Mouse (Mus musculus): Measurements from ENCODE around the gene Efcc1. TPM values are rescaled to one million over a fixed set of nuclear protein-coding genes. Genes with fewer than 3 reads are reported as not detected.

The Efcc1 gene
- polyA plus RNA-seq, 1 experiment, result 0.05 TPM

DNA sequence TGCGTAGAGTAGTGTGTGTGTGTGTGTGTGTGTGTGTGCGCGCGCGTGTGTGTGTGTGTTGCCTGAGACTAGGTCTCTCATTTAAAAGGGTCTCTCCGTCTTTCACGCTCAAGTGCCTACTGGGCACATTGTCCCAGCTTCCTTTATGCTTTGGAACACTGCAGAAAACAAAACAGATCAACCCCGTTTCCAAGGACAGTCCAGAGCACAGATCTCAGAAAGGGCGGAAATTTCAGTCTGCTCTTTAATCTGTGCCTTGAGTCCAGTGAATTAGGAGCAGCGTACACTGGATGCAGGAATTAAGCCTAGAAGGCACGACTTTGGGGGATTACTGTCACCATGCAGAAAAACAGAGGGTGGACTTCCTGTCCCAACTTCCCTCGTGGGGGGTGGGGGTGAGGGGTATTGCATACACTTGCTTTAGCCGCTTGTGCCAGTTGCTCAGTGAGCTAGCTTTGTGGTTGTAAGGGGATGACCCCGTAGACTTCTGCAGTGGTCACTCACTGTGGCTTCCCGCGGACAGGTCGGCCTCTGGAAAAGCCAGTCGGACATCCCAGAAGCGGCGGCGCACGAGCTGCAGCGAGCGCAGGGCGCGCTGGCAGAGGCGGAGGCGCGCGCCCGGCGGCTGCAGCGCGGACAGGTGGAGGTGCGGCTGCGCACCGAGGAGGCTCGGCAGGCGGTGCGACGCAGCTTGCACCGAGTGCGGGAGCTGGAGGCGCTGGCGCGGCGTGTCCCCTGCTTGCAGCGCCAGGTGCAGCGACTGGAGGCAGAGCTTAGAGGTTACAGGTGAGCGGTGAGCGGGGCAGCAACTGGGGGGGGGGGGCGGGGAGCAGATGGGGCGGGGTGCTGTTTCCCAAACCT lies 1.7 kb downstream of the Efcc1 start:
- Histone ChIP-seq H3K4me3 (ENCODE audit: insufficient read depth, poor library complexity, severe bottlenecking) (no peak overlapping the region), H3K36me3 (ENCODE audit: control insufficient read depth, insufficient read depth) (no peaks in the 10 kb centered on the region), H3K79me3 (ENCODE audit: low read depth) (no peaks in the 10 kb centered on the region), H3K27me3 (ENCODE audit: control insufficient read depth, insufficient read depth, insufficient read length) (peaks cover 47% of the 10 kb centered on the region), H3ac (ENCODE audit: control insufficient read depth, insufficient read length, low read depth) (no peak overlapping the region), H3K79me2 (ENCODE audit: control insufficient read depth, insufficient read depth) (no peaks in the 10 kb centered on the region)
- TF ChIP-seq CTCF (IDR thresholded peaks at IDR 0.05; ENCODE audit: control insufficient read depth, insufficient read depth, insufficient read length), result no peak
- no peak for TF ChIP-seq FOSL1 (IDR thresholded peaks at IDR 0.05; ENCODE audit: insufficient read depth, low read length, poor library complexity, severe bottlenecking)
- TF ChIP-seq USF1 (IDR thresholded peaks at IDR 0.05; ENCODE audit: low read depth), result no peak
- TF ChIP-seq MYOD1 (IDR thresholded peaks at IDR 0.05; ENCODE audit: control insufficient read depth, insufficient read length, low read depth), result no peak
- TF ChIP-seq MAX (IDR thresholded peaks at IDR 0.05), result no peak
- no peak for TF ChIP-seq CEBPB (IDR thresholded peaks at IDR 0.05; ENCODE audit: low read depth)
- no peak for TF ChIP-seq MYOG (IDR thresholded peaks at IDR 0.05; ENCODE audit: control insufficient read depth, extremely low read depth, insufficient read length)

DNA sequence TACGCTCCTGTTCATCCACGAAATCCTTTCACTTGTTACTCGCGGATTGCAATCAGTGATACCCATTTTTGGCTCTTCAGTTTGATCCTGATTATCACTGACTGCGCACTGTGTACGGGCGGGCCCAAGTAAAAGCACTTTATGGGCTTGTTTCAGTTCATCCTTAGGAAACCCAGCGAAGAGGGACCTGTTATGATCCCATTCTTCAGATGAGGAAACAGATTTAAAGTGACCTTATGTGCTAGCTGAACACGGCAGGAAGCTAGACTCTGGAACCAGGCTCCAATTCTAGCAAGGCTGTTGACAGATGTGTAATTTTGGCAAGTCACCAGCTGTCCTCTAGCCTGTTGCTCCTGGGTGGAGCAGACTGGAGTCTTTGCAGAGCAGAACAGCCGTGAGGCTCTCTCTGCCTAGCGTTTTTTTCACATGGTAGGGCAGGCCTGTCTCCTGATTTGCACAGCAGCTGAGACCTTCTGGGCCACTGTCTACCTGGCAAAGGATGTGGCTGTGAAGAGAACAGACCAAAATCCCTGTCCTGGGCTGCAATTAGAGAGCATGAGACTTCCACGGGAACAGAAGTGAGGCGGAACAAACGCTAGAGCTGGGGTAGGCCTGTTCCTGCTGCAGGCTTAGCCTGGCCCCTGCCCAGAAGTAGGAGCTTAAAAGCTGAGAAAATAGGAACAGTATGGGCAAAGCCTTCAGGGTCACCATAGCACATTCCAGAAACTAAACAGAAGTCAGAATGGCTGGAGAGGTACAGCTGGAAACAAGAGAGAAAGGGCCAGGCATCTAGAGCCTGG lies 2.7 kb downstream of the Efcc1 start:
- TF ChIP-seq FOSL1 (IDR thresholded peaks at IDR 0.05; ENCODE audit: insufficient read depth, low read length, poor library complexity, severe bottlenecking), result no peak
- no peak for TF ChIP-seq MAX (IDR thresholded peaks at IDR 0.05)
- no peak for TF ChIP-seq CTCF (IDR thresholded peaks at IDR 0.05; ENCODE audit: control insufficient read depth, insufficient read depth, insufficient read length)
- no peak for TF ChIP-seq USF1 (IDR thresholded peaks at IDR 0.05; ENCODE audit: low read depth)
- no peak for TF ChIP-seq MYOG (IDR thresholded peaks at IDR 0.05; ENCODE audit: control insufficient read depth, extremely low read depth, insufficient read length)
- no peak for TF ChIP-seq CEBPB (IDR thresholded peaks at IDR 0.05; ENCODE audit: low read depth)
- no peak for TF ChIP-seq MYOD1 (IDR thresholded peaks at IDR 0.05; ENCODE audit: control insufficient read depth, insufficient read length, low read depth)
- Histone ChIP-seq H3ac (ENCODE audit: control insufficient read depth, insufficient read length, low read depth) (no peak overlapping the region), H3K36me3 (ENCODE audit: control insufficient read depth, insufficient read depth) (no peaks in the 10 kb centered on the region), H3K4me3 (ENCODE audit: insufficient read depth, poor library complexity, severe bottlenecking) (no peak overlapping the region), H3K27me3 (ENCODE audit: control insufficient read depth, insufficient read depth, insufficient read length) (peaks cover 47% of the 10 kb centered on the region), H3K79me2 (ENCODE audit: control insufficient read depth, insufficient read depth) (no peaks in the 10 kb centered on the region), H3K79me3 (ENCODE audit: low read depth) (no peaks in the 10 kb centered on the region)

DNA sequence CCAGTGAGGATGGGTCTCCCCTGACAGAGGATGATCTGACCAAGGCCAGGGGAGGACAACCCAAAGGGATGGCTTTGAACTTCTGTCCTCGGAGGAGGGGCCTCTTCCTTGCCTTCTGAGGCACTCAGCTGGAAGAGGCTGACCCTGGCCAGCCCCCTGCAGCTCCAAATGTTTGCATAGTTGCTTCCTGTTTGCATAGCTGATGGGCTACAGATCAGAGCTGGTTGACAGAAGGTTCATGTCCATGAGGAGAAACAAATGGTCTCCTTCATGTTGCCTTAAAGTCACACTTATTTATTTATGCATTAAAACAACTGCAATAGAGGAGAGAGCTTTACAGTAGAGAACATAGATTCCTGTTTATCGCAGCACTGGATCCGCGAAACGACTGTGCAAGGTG lies 3.5 kb downstream of the Efcc1 start:
- Histone ChIP-seq H3K27me3 (ENCODE audit: control insufficient read depth, insufficient read depth, insufficient read length) (peaks cover 47% of the 10 kb centered on the region), H3K79me3 (ENCODE audit: low read depth) (no peaks in the 10 kb centered on the region), H3ac (ENCODE audit: control insufficient read depth, insufficient read length, low read depth) (no peak overlapping the region), H3K4me3 (ENCODE audit: insufficient read depth, poor library complexity, severe bottlenecking) (no peak overlapping the region), H3K36me3 (ENCODE audit: control insufficient read depth, insufficient read depth) (no peaks in the 10 kb centered on the region), H3K79me2 (ENCODE audit: control insufficient read depth, insufficient read depth) (no peaks in the 10 kb centered on the region)
- TF ChIP-seq MYOG (IDR thresholded peaks at IDR 0.05; ENCODE audit: control insufficient read depth, extremely low read depth, insufficient read length) (no peak), CEBPB (IDR thresholded peaks at IDR 0.05; ENCODE audit: low read depth) (no peak), MYOD1 (IDR thresholded peaks at IDR 0.05; ENCODE audit: control insufficient read depth, insufficient read length, low read depth) (no peak), MAX (IDR thresholded peaks at IDR 0.05) (no peak), FOSL1 (IDR thresholded peaks at IDR 0.05; ENCODE audit: insufficient read depth, low read length, poor library complexity, severe bottlenecking) (no peak), CTCF (IDR thresholded peaks at IDR 0.05; ENCODE audit: control insufficient read depth, insufficient read depth, insufficient read length) (no peak), USF1 (IDR thresholded peaks at IDR 0.05; ENCODE audit: low read depth) (no peak)

- Histone ChIP-seq H3K79me3 (ENCODE audit: low read depth) (no peaks in the 10 kb centered on the region), H3K4me3 (ENCODE audit: insufficient read depth, poor library complexity, severe bottlenecking) (no peak overlapping the region), H3K36me3 (ENCODE audit: control insufficient read depth, insufficient read depth) (no peaks in the 10 kb centered on the region), H3K27me3 (ENCODE audit: control insufficient read depth, insufficient read depth, insufficient read length) (peaks cover 25% of the 10 kb centered on the region), H3ac (ENCODE audit: control insufficient read depth, insufficient read length, low read depth) (no peak overlapping the region), H3K79me2 (ENCODE audit: control insufficient read depth, insufficient read depth) (no peaks in the 10 kb centered on the region)
- no peak for TF ChIP-seq CTCF (IDR thresholded peaks at IDR 0.05; ENCODE audit: control insufficient read depth, insufficient read depth, insufficient read length)
- TF ChIP-seq USF1 (IDR thresholded peaks at IDR 0.05; ENCODE audit: low read depth), result no peak
- TF ChIP-seq MYOD1 (IDR thresholded peaks at IDR 0.05; ENCODE audit: control insufficient read depth, insufficient read length, low read depth), result no peak
- no peak for TF ChIP-seq MAX (IDR thresholded peaks at IDR 0.05)
- TF ChIP-seq FOSL1 (IDR thresholded peaks at IDR 0.05; ENCODE audit: insufficient read depth, low read length, poor library complexity, severe bottlenecking), result no peak
- TF ChIP-seq CEBPB (IDR thresholded peaks at IDR 0.05; ENCODE audit: low read depth), result no peak
Observed at GRCm38 (mm10) chr6:87736923-87737322, 6.3 kb downstream of the Efcc1 start.

- Histone ChIP-seq H3K4me3 (ENCODE audit: insufficient read depth, poor library complexity, severe bottlenecking) (no peak overlapping the region), H3K79me2 (ENCODE audit: control insufficient read depth, insufficient read depth) (no peaks in the 10 kb centered on the region), H3K79me3 (ENCODE audit: low read depth) (no peaks in the 10 kb centered on the region), H3ac (ENCODE audit: control insufficient read depth, insufficient read length, low read depth) (no peak overlapping the region), H3K27me3 (ENCODE audit: control insufficient read depth, insufficient read depth, insufficient read length) (peaks cover 13% of the 10 kb centered on the region), H3K36me3 (ENCODE audit: control insufficient read depth, insufficient read depth) (no peaks in the 10 kb centered on the region)
- TF ChIP-seq MYOD1 (IDR thresholded peaks at IDR 0.05; ENCODE audit: control insufficient read depth, insufficient read length, low read depth) (no peak), CTCF (IDR thresholded peaks at IDR 0.05; ENCODE audit: control insufficient read depth, insufficient read depth, insufficient read length) (peak; percentile 23)
Observed at GRCm38 (mm10) chr6:87737921-87738626, 7.4 kb downstream of the Efcc1 start.
